Mouse (Mus musculus) limb, embryonic 13.5 days (tissue): ENCODE data around the gene Grid1. TPM values are rescaled to one million over a fixed set of nuclear protein-coding genes. Genes with fewer than 3 reads are reported as not detected.

Source experiments
- ATAC-seq: fragments of 200-750 bp; cut with Nextera tagmentation; 2 replicates; pipeline ENCODE4 v1.8.0; 2017; ENCODE audit warnings: low read depth, moderate number of reproducible peaks, moderate TSS enrichment; ENCODE audit not compliant: low FRiP score
- H3K27ac ChIP-seq: fragments of 300-500 bp; sonication (generic); 2 replicates; pipeline ENCODE4 v1.5.1; 2015; ENCODE audit warnings: inconsistent platforms, mild to moderate bottlenecking, moderate library complexity
- H3K27me3 ChIP-seq: fragments of 300-500 bp; sonication (generic); 2 replicates; pipeline ENCODE4 v1.6.1; 2015; ENCODE audit warnings: mild to moderate bottlenecking, inconsistent platforms
- H3K36me3 ChIP-seq: fragments of 300-500 bp; sonication (generic); 2 replicates; pipeline ENCODE4 v1.6.1; 2015; ENCODE audit warnings: inconsistent platforms, mild to moderate bottlenecking, moderate library complexity
- H3K4me1 ChIP-seq: fragments of 300-500 bp; sonication (generic); 2 replicates; pipeline ENCODE4 v1.6.1; 2015; ENCODE audit warnings: inconsistent platforms
- H3K4me2 ChIP-seq: fragments of 300-500 bp; sonication (generic); replicated peaks from 2 replicates; pipeline ENCODE4 v1.6.1; 2015; ENCODE audit warnings: inconsistent platforms, mild to moderate bottlenecking, moderate library complexity
- H3K4me3 ChIP-seq: fragments of 300-500 bp; sonication (generic); 2 replicates; pipeline ENCODE4 v1.5.1; 2015; ENCODE audit warnings: moderate library complexity, mild to moderate bottlenecking, inconsistent platforms
- H3K9ac ChIP-seq: fragments of 300-500 bp; sonication (generic); 2 replicates; pipeline ENCODE4 v1.6.1; 2015; ENCODE audit warnings: mild to moderate bottlenecking, inconsistent platforms
- H3K9me3 ChIP-seq: fragments of 300-500 bp; sonication (generic); 2 replicates; pipeline ENCODE4 v1.6.1; 2016; ENCODE audit warnings: inconsistent platforms
- WGBS: fragments of 180-500 bp; shearing (Covaris S2); methylation state at CpG from one replicate; pipeline ENCODE4 v1.1.7; 2015; 5-methylcytosine and 5-hydroxymethylcytosine counted together
- polyA plus RNA-seq: library from polyadenylated mRNA; unstranded; fragments of >200 nt; fragmentation: Nextera tagmentation; extraction: Ambion mirVana; gene quantifications from 2 replicates; pipeline ENCODE4 v1.2.1, GENCODE M21; 2015

Grid1 gene
- polyA plus RNA-seq, 1 experiment from 2014 or later, result 0.50 TPM

GRCm38 (mm10) chr14:34843579-34843978 lies 23.7 kb downstream of the Grid1 start:
- WGBS, result 69% methylated on average over 5 of the region's 5 CpGs
- H3K27ac ChIP-seq, result no peak overlapping the region

GRCm38 (mm10) chr14:34844166-34844565 lies 24.3 kb downstream of the Grid1 start:
- no peaks in the 10 kb centered on the region for H3K4me1 ChIP-seq
- no peaks in the 10 kb centered on the region for H3K27me3 ChIP-seq
- no peak overlapping the region for H3K9ac ChIP-seq
- H3K36me3 ChIP-seq, result no peaks in the 10 kb centered on the region
- 92% methylated on average over 3 of the region's 3 CpGs for WGBS
- H3K9me3 ChIP-seq, result 0 out of 2 replicates have a peak, but pooled peaks cover 4% of the 10 kb centered on the region
- H3K4me2 ChIP-seq, result no peak overlapping the region
- no peak overlapping the region for H3K27ac ChIP-seq
- ATAC-seq, result no peak
- no peak overlapping the region for H3K4me3 ChIP-seq

More at GRCm38 (mm10) chr14:34843579-34843978, 23.7 kb downstream of the Grid1 start:
- H3K36me3 ChIP-seq, result no peaks in the 10 kb centered on the region
- no peak overlapping the region for H3K4me3 ChIP-seq
- no peaks in the 10 kb centered on the region for H3K27me3 ChIP-seq
- H3K9me3 ChIP-seq, result 0 out of 2 replicates have a peak, but pooled peaks cover 4% of the 10 kb centered on the region
- no peak overlapping the region for H3K9ac ChIP-seq
- no peak overlapping the region for H3K4me2 ChIP-seq
- no peak for ATAC-seq
- H3K4me1 ChIP-seq, result no peaks in the 10 kb centered on the region

DNA sequence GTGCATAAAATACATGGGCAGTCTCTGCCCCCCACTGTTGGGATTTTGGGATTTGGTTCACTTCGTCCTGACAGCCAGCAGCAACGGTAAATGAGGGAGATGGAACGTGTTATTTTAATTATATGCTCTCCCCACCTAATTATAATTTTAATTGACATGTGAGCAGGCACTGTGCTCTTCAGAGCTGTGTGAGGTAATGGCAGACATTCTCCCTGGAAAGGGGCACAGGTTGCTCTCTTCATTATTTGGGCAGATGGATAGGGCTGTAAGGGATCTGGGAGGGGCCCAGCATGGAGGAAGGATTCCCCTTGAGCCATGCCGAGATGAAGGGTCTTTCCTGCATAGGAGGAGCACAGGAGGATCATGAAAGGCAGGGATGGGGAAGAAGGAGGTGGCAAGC lies 26.9 kb downstream of the Grid1 start:
- no peak overlapping the region for H3K4me3 ChIP-seq
- H3K9me3 ChIP-seq, result 0 out of 2 replicates have a peak, but pooled peaks cover 4% of the 10 kb centered on the region
- H3K9ac ChIP-seq, result no peak overlapping the region
- H3K27me3 ChIP-seq, result no peaks in the 10 kb centered on the region
- no peak overlapping the region for H3K4me2 ChIP-seq
- WGBS, result 40% methylated on average over 4 of the region's 4 CpGs
- H3K27ac ChIP-seq, result no peak overlapping the region
- H3K36me3 ChIP-seq, result no peaks in the 10 kb centered on the region
- H3K4me1 ChIP-seq, result no peaks in the 10 kb centered on the region
- ATAC-seq, result no peak

GRCm38 (mm10) chr14:34847625-34848024 lies 27.7 kb downstream of the Grid1 start:
- no peak for ATAC-seq
- no peak overlapping the region for H3K4me3 ChIP-seq
- H3K4me2 ChIP-seq, result no peak overlapping the region
- H3K36me3 ChIP-seq, result no peaks in the 10 kb centered on the region
- H3K9me3 ChIP-seq, result 0 out of 2 replicates have a peak, but pooled peaks cover 4% of the 10 kb centered on the region
- no peaks in the 10 kb centered on the region for H3K27me3 ChIP-seq
- no peak overlapping the region for H3K9ac ChIP-seq
- WGBS, result 92% methylated on average over 5 of the region's 5 CpGs
- H3K4me1 ChIP-seq, result no peaks in the 10 kb centered on the region
- no peak overlapping the region for H3K27ac ChIP-seq

DNA sequence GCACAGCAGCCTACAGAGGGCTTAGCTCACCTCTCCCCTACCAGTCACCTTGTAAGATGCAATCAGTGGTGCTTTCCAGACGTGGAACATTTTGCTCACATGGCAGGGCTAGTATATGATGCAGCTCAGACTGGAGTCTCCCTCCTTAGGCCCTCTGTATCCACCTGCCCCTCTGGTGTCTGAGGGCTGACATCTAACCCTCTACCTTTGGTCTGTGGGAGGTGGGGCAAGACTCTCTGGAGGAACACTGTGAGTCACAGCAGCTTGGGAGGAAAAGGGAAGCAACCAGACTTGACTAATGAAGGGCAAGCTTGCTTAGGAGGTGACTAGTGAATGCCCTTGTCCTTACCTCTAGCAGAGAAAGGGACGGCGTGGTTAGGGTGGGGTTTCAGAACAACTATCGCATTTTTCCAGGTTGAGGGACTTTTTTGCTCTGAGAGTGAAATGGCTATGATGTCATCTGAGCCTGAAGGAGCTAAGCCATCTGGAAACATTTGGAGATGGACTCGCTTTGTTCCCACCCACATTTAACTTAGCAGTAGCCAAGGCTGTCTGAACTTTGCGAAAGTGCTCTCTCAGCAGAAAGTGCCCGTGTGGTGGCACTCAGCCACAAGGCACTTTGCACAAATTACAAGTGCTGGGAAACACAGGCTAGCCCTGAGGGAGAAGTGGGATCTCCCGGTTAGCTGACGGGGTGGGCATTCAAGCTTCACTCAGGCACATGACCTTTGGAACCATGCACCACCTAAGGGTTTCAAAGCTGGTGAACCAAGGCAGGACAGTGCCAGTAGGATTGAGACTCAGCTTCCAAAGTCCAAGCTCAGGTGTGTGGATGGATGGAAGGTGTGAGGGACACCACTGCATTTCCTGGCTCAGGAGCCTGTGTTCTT lies 41.2 kb downstream of the Grid1 start:
- H3K27ac ChIP-seq, result no peak overlapping the region
- no peak overlapping the region for H3K4me3 ChIP-seq
- no peaks in the 10 kb centered on the region for H3K9me3 ChIP-seq
- no peaks in the 10 kb centered on the region for H3K4me1 ChIP-seq
- H3K9ac ChIP-seq, result no peak overlapping the region
- H3K36me3 ChIP-seq, result no peaks in the 10 kb centered on the region
- 67% methylated on average over 9 of the region's 9 CpGs for WGBS
- no peak overlapping the region for H3K4me2 ChIP-seq
- no peaks in the 10 kb centered on the region for H3K27me3 ChIP-seq
- ATAC-seq, result no peak

GRCm38 (mm10) chr14:34867266-34867665 lies 47.4 kb downstream of the Grid1 start:
- Histone ChIP-seq H3K27me3 (no peaks in the 10 kb centered on the region), H3K4me1 (no peaks in the 10 kb centered on the region), H3K27ac (no peak overlapping the region), H3K9me3 (no peaks in the 10 kb centered on the region), H3K4me2 (no peak overlapping the region), H3K9ac (no peak overlapping the region), H3K36me3 (no peaks in the 10 kb centered on the region), H3K4me3 (no peak overlapping the region)
- WGBS, result 18% methylated on average over 5 of the region's 5 CpGs
- ATAC-seq, result no peak

DNA sequence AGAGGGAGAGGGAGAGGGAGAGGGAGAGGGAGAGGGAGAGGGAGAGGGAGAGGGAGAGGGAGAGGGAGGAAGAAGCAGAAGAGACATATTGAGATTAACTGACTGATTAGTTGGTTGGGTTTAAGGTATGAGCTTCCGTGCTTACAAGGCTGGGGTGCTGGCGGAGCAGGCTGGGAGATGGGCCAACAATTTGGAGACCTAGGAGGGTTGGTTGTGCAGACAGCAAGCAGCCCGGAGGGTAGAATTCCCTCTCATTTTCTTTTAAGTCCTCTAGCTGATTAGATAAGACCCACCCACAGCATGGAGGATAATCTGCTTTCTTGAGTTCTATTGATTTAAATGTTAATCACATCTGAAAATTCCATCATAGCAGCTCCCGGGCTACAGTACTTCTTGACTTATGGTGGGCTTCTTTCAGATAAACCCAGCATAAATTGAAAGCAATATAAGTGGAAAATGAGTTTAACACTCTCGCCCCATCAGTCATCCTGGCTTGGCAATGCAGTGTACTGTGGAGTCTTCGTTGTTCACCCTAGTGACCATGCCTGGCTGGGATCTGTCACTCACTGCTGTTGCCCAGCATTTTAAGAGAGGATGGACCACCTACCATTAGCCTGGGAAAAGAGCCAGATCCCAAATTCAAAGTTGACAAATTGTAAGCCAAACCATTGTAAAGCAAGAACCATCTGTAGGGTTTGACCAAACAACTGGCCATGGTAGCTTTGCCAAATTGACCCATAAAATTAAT lies 48.8 kb downstream of the Grid1 start:
- 78% methylated on average over 6 of the region's 6 CpGs for WGBS
- no peaks in the 10 kb centered on the region for H3K27me3 ChIP-seq
- no peak overlapping the region for H3K4me2 ChIP-seq

DNA sequence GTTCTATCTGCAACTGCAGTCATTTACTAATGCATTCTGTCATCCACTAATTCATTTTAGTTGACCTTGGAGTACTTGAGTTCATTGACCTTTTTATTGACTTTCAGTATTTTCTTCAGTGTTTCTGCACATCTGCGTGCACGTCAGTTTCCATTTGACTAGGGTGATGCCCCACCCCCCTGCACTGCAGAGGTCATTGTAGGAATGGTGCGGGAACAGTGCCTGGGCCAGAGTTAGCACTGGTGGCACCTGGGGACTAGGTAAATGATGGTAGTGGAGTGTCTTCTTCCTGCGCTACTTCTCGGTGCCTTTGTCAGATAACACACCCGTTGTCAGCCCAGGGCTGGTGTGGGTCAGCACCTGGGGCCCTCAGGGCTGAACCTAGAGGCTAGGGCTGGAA lies 60.1 kb downstream of the Grid1 start:
- Histone ChIP-seq H3K27me3 (peaks cover 7% of the 10 kb centered on the region), H3K4me3 (no peak overlapping the region), H3K9ac (no peak overlapping the region), H3K9me3 (no peaks in the 10 kb centered on the region), H3K4me2 (no peak overlapping the region), H3K36me3 (no peaks in the 10 kb centered on the region), H3K27ac (no peak overlapping the region), H3K4me1 (no peaks in the 10 kb centered on the region)
- no peak for ATAC-seq
- WGBS, result 45% methylated on average over 6 of the region's 6 CpGs

More for the DNA sequence above, 48.8 kb downstream of the Grid1 start:
- ATAC-seq, result no peak
- H3K4me1 ChIP-seq, result no peaks in the 10 kb centered on the region
- no peak overlapping the region for H3K27ac ChIP-seq
- H3K9me3 ChIP-seq, result no peaks in the 10 kb centered on the region
- H3K4me3 ChIP-seq, result no peak overlapping the region
- no peaks in the 10 kb centered on the region for H3K36me3 ChIP-seq
- no peak overlapping the region for H3K9ac ChIP-seq

DNA sequence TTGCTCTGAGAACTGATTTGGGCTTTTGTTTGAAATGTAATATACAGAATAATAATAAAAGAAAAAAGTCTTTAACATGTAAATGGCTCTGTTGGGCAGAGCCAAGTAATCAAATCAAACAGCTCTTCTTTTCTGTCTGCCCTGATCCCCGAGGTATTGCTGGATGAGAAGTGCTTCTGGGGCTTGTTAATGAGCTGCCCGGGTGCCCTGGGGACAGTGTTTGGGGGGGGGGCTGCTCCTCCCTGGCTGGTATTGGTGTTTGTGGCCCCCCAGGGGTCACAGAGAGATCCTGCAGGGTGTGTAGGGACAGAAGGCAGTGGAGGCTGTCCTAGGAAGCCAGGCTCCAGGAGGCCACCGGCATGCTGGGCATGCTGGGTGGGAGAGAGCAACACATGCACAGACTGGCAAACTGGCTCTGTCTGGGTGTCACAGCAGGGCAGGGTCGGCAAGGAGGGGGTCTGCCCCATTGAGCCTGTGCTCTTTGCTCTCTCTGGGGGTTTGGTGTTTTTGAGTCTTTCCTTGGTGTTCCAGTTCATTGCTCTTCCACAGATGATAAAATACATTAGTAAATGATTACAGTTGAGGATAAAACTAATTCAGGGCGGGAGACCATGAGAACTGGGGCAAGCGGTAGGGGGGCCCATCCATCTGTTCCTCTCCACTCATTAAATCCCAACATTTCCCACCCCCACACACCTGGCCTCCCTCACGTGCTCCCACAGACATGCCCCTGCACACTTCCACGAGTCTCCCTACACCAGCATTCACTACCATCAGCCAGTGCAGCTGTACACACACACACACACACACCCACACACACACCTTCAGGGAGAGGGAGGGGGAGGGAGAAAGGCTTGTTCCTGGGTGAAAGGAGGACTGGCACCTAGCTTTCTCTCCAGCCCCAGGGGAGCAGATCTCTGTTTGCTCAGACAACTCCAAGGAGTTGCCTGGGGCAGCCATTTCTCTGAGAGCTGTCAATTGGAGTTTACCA lies 60.8 kb downstream of the Grid1 start:
- WGBS, result 19% methylated on average over 8 of the region's 8 CpGs
- no peaks in the 10 kb centered on the region for H3K36me3 ChIP-seq
- ATAC-seq, result no peak; the same call in 1 of the 2 replicates
- H3K4me3 ChIP-seq, result no peak overlapping the region
- no peak overlapping the region for H3K27ac ChIP-seq
- H3K4me2 ChIP-seq, result no peak overlapping the region
- no peaks in the 10 kb centered on the region for H3K9me3 ChIP-seq
- no peaks in the 10 kb centered on the region for H3K4me1 ChIP-seq
- peaks cover 7% of the 10 kb centered on the region for H3K27me3 ChIP-seq
- H3K9ac ChIP-seq, result no peak overlapping the region

- H3K4me3 ChIP-seq, result no peak overlapping the region
- H3K36me3 ChIP-seq, result no peaks in the 10 kb centered on the region
- no peaks in the 10 kb centered on the region for H3K9me3 ChIP-seq
- H3K27me3 ChIP-seq, result peaks cover 7% of the 10 kb centered on the region
- no peak for ATAC-seq
- no peak overlapping the region for H3K27ac ChIP-seq
- H3K4me2 ChIP-seq, result no peak overlapping the region
- 94% methylated on average over 11 of the region's 11 CpGs for WGBS
- H3K4me1 ChIP-seq, result no peaks in the 10 kb centered on the region
- no peak overlapping the region for H3K9ac ChIP-seq
Observed at GRCm38 (mm10) chr14:34884194-34884593, 64.3 kb downstream of the Grid1 start.

GRCm38 (mm10) chr14:34884611-34885010 lies 64.7 kb downstream of the Grid1 start:
- Histone ChIP-seq H3K27ac (no peak overlapping the region), H3K4me2 (no peak overlapping the region), H3K36me3 (no peaks in the 10 kb centered on the region), H3K9ac (no peak overlapping the region), H3K9me3 (no peaks in the 10 kb centered on the region), H3K4me3 (no peak overlapping the region), H3K27me3 (peaks cover 7% of the 10 kb centered on the region), H3K4me1 (no peaks in the 10 kb centered on the region)
- 87% methylated on average over 3 of the region's 3 CpGs for WGBS
- no peak for ATAC-seq
